Mouse (Mus musculus) midbrain, embryonic 12.5 days (tissue): ENCODE measurements around the gene Mtmr12. TPM values are rescaled to one million over a fixed set of nuclear protein-coding genes. Genes with fewer than 3 reads are reported as not detected.

Experiments used
- ATAC-seq: fragments of 200-750 bp; cut with Nextera tagmentation; 2 replicates; pipeline ENCODE4 v1.8.0; 2017; ENCODE audit warnings: low read depth, moderate TSS enrichment, moderate library complexity; ENCODE audit not compliant: low FRiP score
- H3K27ac ChIP-seq: fragments of 300-500 bp; sonication (generic); replicated peaks from 2 replicates; pipeline ENCODE4 v1.5.1; 2016; ENCODE audit warnings: mild to moderate bottlenecking
- H3K27me3 ChIP-seq: fragments of 300-500 bp; sonication (generic); 2 replicates; pipeline ENCODE4 v1.6.1; 2016; ENCODE audit warnings: mild to moderate bottlenecking
- H3K36me3 ChIP-seq: fragments of 300-500 bp; sonication (generic); 2 replicates; pipeline ENCODE4 v1.6.1; 2016
- H3K4me1 ChIP-seq: fragments of 300-500 bp; sonication (generic); 2 replicates; pipeline ENCODE4 v1.6.1; 2016
- H3K4me2 ChIP-seq: fragments of 300-500 bp; sonication (generic); replicated peaks from 2 replicates; pipeline ENCODE4 v1.6.1; 2016; ENCODE audit warnings: mild to moderate bottlenecking, moderate library complexity
- H3K4me3 ChIP-seq: fragments of 300-500 bp; sonication (generic); 2 replicates; pipeline ENCODE4 v1.5.1; 2016; ENCODE audit warnings: mild to moderate bottlenecking
- H3K9ac ChIP-seq: fragments of 300-500 bp; sonication (generic); replicated peaks from 2 replicates; pipeline ENCODE4 v1.6.1; 2016; ENCODE audit warnings: mild to moderate bottlenecking, moderate library complexity
- H3K9me3 ChIP-seq: fragments of 300-500 bp; sonication (generic); 2 replicates; pipeline ENCODE4 v1.6.1; 2016; ENCODE audit warnings: mild to moderate bottlenecking
- WGBS: fragments of 180-500 bp; shearing (Covaris S2); methylation state at CpG from one replicate; pipeline ENCODE4 v1.1.7; 2016; 5-methylcytosine and 5-hydroxymethylcytosine counted together
- polyA plus RNA-seq: library from polyadenylated mRNA; unstranded; fragments of >200 nt; fragmentation: Nextera tagmentation; extraction: Ambion mirVana; gene quantifications from 2 replicates; pipeline ENCODE4 v1.2.1, GENCODE M21; 2016

Gene Mtmr12
- polyA plus RNA-seq, 1 experiment from 2014 or later, result 18.3 TPM

- WGBS, result 63% methylated on average over 8 of the region's 8 CpGs
- Histone ChIP-seq H3K9me3 (no peaks in the 10 kb centered on the region), H3K27me3 (no peaks in the 10 kb centered on the region), H3K36me3 (no peaks in the 10 kb centered on the region), H3K4me2 (no peak overlapping the region), H3K27ac (no peak overlapping the region), H3K9ac (no peak overlapping the region), H3K4me3 (no peak overlapping the region), H3K4me1 (no peaks in the 10 kb centered on the region)
- no peak for ATAC-seq
Observed at GRCm38 (mm10) chr15:12306188-12307071, 101.6 kb downstream of the Mtmr12 start.

- WGBS, result 72% methylated on average over 4 of the region's 4 CpGs
- H3K27me3 ChIP-seq, result no peaks in the 10 kb centered on the region
- H3K36me3 ChIP-seq, result no peaks in the 10 kb centered on the region
- no peak overlapping the region for H3K4me2 ChIP-seq
- H3K4me1 ChIP-seq, result no peaks in the 10 kb centered on the region
- no peaks in the 10 kb centered on the region for H3K9me3 ChIP-seq
- H3K4me3 ChIP-seq, result no peak overlapping the region
- H3K27ac ChIP-seq, result no peak overlapping the region
- no peak for ATAC-seq
- H3K9ac ChIP-seq, result no peak overlapping the region
Observed at GRCm38 (mm10) chr15:12307114-12307513, 102.3 kb downstream of the Mtmr12 start.

- no peak overlapping the region for H3K9ac ChIP-seq
- no peak for ATAC-seq
- no peak overlapping the region for H3K4me2 ChIP-seq
- no peaks in the 10 kb centered on the region for H3K4me1 ChIP-seq
- H3K4me3 ChIP-seq, result no peak overlapping the region
- 87% methylated on average over 5 of the region's 5 CpGs for WGBS
- H3K9me3 ChIP-seq, result no peaks in the 10 kb centered on the region
- no peaks in the 10 kb centered on the region for H3K27me3 ChIP-seq
- no peaks in the 10 kb centered on the region for H3K36me3 ChIP-seq
- H3K27ac ChIP-seq, result no peak overlapping the region
Observed at GRCm38 (mm10) chr15:12308539-12308938, 103.7 kb downstream of the Mtmr12 start.

- Histone ChIP-seq H3K4me2 (no peak overlapping the region), H3K27me3 (no peaks in the 10 kb centered on the region), H3K4me3 (no peak overlapping the region), H3K9ac (no peak overlapping the region), H3K4me1 (no peaks in the 10 kb centered on the region), H3K27ac (no peak overlapping the region), H3K9me3 (no peaks in the 10 kb centered on the region), H3K36me3 (no peaks in the 10 kb centered on the region)
- 92% methylated on average over 4 of the region's 4 CpGs for WGBS
- ATAC-seq, result no peak
Observed at GRCm38 (mm10) chr15:12310676-12311075, 105.8 kb downstream of the Mtmr12 start.

GRCm38 (mm10) chr15:12311465-12311864 lies 106.6 kb downstream of the Mtmr12 start:
- Histone ChIP-seq H3K4me1 (no peaks in the 10 kb centered on the region), H3K9ac (no peak overlapping the region), H3K9me3 (no peaks in the 10 kb centered on the region), H3K36me3 (no peaks in the 10 kb centered on the region), H3K27ac (no peak overlapping the region), H3K4me3 (no peak overlapping the region), H3K4me2 (no peak overlapping the region), H3K27me3 (no peaks in the 10 kb centered on the region)
- ATAC-seq, result no peak
- WGBS, result 91% methylated on average over 7 of the region's 7 CpGs

- no peak overlapping the region for H3K4me3 ChIP-seq
- H3K9ac ChIP-seq, result no peak overlapping the region
- no peaks in the 10 kb centered on the region for H3K4me1 ChIP-seq
- H3K36me3 ChIP-seq, result no peaks in the 10 kb centered on the region
- no peak overlapping the region for H3K4me2 ChIP-seq
- H3K9me3 ChIP-seq, result no peaks in the 10 kb centered on the region
- WGBS, result 23% methylated on average over 1 of the region's 1 CpGs
- H3K27me3 ChIP-seq, result no peaks in the 10 kb centered on the region
- no peak overlapping the region for H3K27ac ChIP-seq
- ATAC-seq, result no peak
Observed at GRCm38 (mm10) chr15:12313255-12313654, 108.4 kb downstream of the Mtmr12 start.

GRCm38 (mm10) chr15:12314584-12314983 lies 109.8 kb downstream of the Mtmr12 start:
- no peaks in the 10 kb centered on the region for H3K4me1 ChIP-seq
- no peak overlapping the region for H3K27ac ChIP-seq
- H3K9me3 ChIP-seq, result no peaks in the 10 kb centered on the region
- no peak overlapping the region for H3K4me3 ChIP-seq
- ATAC-seq, result no peak
- H3K4me2 ChIP-seq, result no peak overlapping the region
- no peaks in the 10 kb centered on the region for H3K36me3 ChIP-seq
- H3K27me3 ChIP-seq, result peaks cover 11% of the 10 kb centered on the region; the same call in 1 of the 2 replicates
- 86% methylated on average over 5 of the region's 5 CpGs for WGBS
- no peak overlapping the region for H3K9ac ChIP-seq

- H3K9me3 ChIP-seq, result no peaks in the 10 kb centered on the region
- H3K4me2 ChIP-seq, result no peak overlapping the region
- no peaks in the 10 kb centered on the region for H3K36me3 ChIP-seq
- H3K4me1 ChIP-seq, result peaks cover 5% of the 10 kb centered on the region; the same call in 1 of the 2 replicates
- no peak overlapping the region for H3K27ac ChIP-seq
- WGBS, result 74% methylated on average over 2 of the region's 2 CpGs
- no peak for ATAC-seq
- H3K27me3 ChIP-seq, result peaks cover 18% of the 10 kb centered on the region
- no peak overlapping the region for H3K4me3 ChIP-seq
- no peak overlapping the region for H3K9ac ChIP-seq
Observed at GRCm38 (mm10) chr15:12315996-12316395, 111.2 kb downstream of the Mtmr12 start.

- no peak for ATAC-seq
- Histone ChIP-seq H3K27me3 (peaks cover 18% of the 10 kb centered on the region), H3K27ac (no peak overlapping the region), H3K36me3 (no peaks in the 10 kb centered on the region), H3K4me1 (peaks cover 5% of the 10 kb centered on the region; the same call in 1 of the 2 replicates), H3K4me3 (no peak overlapping the region), H3K9me3 (no peaks in the 10 kb centered on the region), H3K4me2 (no peak overlapping the region), H3K9ac (no peak overlapping the region)
- 92% methylated on average over 5 of the region's 5 CpGs for WGBS
Observed at GRCm38 (mm10) chr15:12317290-12317689, 112.5 kb downstream of the Mtmr12 start.

GRCm38 (mm10) chr15:12318451-12318850 lies 113.6 kb downstream of the Mtmr12 start:
- Histone ChIP-seq H3K4me2 (no peak overlapping the region), H3K27ac (no peak overlapping the region), H3K4me1 (peaks cover 14% of the 10 kb centered on the region), H3K36me3 (no peaks in the 10 kb centered on the region), H3K9ac (no peak overlapping the region), H3K9me3 (no peaks in the 10 kb centered on the region), H3K4me3 (no peak overlapping the region), H3K27me3 (peaks cover 18% of the 10 kb centered on the region)
- no peak for ATAC-seq
- WGBS, result 86% methylated on average over 8 of the region's 8 CpGs

- Histone ChIP-seq H3K36me3 (no peaks in the 10 kb centered on the region), H3K4me3 (no peak overlapping the region), H3K27me3 (peaks cover 18% of the 10 kb centered on the region), H3K4me1 (peaks cover 26% of the 10 kb centered on the region), H3K4me2 (no peak overlapping the region), H3K9ac (no peak overlapping the region), H3K27ac (no peak overlapping the region), H3K9me3 (no peaks in the 10 kb centered on the region)
- WGBS, result 60% methylated on average over 5 of the region's 5 CpGs
- ATAC-seq, result no peak
Observed at GRCm38 (mm10) chr15:12319889-12320288, 115.1 kb downstream of the Mtmr12 start.

- Histone ChIP-seq H3K27ac (peak overlapping the region; percentile 92), H3K4me1 (peaks cover 28% of the 10 kb centered on the region), H3K9me3 (no peaks in the 10 kb centered on the region), H3K4me2 (peak overlapping the region; percentile 75), H3K9ac (peak overlapping the region; percentile 91), H3K27me3 (peaks cover 18% of the 10 kb centered on the region), H3K36me3 (peaks cover 2% of the 10 kb centered on the region; the same call in 1 of the 2 replicates), H3K4me3 (peak overlapping the region; percentile 95)
- no peak for ATAC-seq
- 8% methylated on average over 22 of the region's 22 CpGs for WGBS
Observed at GRCm38 (mm10) chr15:12320441-12321090, 115.7 kb downstream of the Mtmr12 start.
